Mouse (Mus musculus): ENCODE results near the gene Dtx2. TPM values are rescaled to one million over a fixed set of nuclear protein-coding genes. Genes with fewer than 3 reads are reported as not detected.

Gene Dtx2
- 25.5 and 27.2 TPM in 2 replicates for polyA plus RNA-seq (2015; fragmentation: Nextera tagmentation; extraction: Ambion mirVana)

DNA sequence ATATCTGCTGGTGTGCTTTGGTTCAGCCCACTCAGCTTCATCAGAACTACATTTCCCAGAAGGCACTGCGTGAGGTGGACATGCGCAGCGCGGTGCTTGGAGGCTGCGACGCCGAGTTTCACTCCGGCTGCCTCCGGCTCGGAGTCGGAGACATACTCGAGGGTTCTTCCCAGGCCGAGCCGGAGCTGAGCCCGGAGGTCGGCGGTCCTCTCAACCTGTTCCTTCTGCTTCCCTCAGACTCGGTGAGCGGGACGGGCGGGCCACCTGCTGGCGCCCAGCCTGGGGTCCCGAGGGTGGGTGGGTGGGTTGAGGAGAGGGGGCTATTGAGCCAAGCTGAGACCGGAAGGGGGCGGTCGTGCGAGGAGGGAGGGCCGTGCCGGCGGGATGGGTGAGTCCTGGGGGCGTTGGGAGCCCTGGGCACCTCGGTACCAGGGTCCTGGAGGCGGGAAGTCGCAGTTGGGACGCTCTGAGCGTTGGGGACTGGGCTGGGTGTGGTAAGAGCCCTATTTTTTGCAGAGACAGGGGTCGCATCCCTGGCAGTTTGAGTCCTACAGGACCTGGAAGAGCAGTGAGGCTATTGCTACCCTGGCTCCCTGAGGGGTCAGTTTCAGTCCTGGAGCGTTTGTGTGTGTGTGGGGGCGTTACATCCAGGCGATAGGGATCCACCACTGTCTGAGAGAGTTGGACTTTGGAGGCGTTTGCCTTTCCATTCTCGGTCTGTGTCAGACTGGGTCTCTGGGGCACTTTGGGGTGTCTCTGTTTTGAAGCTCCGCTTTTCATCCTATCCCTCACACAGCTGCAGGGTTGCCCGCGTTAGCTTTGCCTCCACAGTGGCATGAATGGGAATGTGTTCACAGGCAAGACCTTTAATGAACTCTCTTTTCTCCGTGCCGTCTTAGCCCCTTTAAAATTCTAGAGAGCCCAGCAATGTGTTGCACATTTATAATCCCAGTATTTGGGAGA, at the start of gene Dtx2:
Gene Dtx2, plus strand, starts transcription at position 76 of the 963 bp plus-strand sequence.
- Histone ChIP-seq H3K9ac (peak within 1 kb of the TSS; percentile 92), H3K27me3 (no peaks in the 10 kb centered on the region), H3K4me3 (peak within 1 kb of the TSS; percentile 77), H3K4me1 (peaks cover 16% of the 10 kb centered on the region), H3K4me2 (peak within 1 kb of the TSS; percentile 82), H3K9me3 (replicated peaks) (no peaks in the 10 kb centered on the region), H3K36me3 (ENCODE audit: poor library complexity, severe bottlenecking) (peaks cover 36% of the 10 kb centered on the region), H3K27ac (peak within 1 kb of the TSS; percentile 74)
- peak; percentile 97 for ATAC-seq
- under 1% methylated on average over 47 of the region's 47 CpGs for WGBS

DNA sequence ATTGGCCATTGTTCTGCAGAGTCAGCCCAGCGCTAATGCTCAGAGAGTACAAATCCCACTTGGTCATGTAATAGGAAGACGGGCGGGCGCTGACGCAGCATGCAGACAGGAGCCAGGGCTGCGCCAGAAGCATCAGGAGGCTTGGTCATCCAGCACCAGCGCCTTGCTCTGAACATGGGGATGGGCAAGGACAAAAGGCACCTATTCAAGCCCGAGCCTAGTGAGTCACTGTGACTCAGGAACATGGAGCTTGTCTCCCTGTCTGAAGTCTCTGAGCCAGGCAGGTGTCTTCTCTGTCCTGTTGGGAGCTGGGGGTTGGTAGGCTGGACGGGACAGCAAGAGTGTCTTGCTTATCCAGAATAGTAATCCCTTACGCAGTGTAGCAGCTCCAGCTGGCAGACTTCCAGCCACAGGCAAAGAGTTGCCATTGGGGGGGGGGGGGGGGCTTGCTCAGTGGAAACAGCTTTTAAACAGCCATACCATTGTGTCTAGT, 48.6 kb upstream of the Dtx2 start:
- Histone ChIP-seq H3K27ac (peak overlapping the region; percentile 40), H3K4me2 (peak overlapping the region; percentile 34), H3K9me3 (replicated peaks) (no peaks in the 10 kb centered on the region), H3K4me1 (peaks cover 14% of the 10 kb centered on the region), H3K27me3 (no peaks in the 10 kb centered on the region), H3K9ac (peak overlapping the region; percentile 52; the same call in 1 of the 2 replicates), H3K4me3 (no peak overlapping the region), H3K36me3 (ENCODE audit: poor library complexity, severe bottlenecking) (no peaks in the 10 kb centered on the region)
- 47% methylated on average over 10 of the region's 10 CpGs for WGBS
- ATAC-seq = peak; percentile 33; the same call in 1 of the 2 replicates

DNA sequence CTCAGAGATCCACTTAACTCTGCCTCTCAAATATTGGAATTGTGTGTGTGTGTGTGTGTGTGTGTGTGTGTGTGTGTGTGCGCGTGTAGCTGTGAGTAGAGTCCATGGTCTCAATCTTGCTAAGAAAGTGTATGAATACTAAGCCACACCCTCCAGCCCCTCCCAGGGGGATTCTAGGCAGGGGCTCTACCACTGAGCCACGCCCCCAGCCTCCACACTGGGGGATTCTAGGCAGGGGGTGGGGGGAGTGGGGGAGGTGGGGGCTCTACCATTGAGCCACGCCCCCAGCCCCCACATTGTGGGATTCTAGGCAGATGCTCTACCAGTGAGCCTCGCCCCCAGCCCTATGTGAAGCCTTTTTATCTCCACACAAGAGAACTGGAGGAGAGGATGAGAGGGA, 48.0 kb upstream of the Dtx2 start:
- Histone ChIP-seq H3K27me3 (no peaks in the 10 kb centered on the region), H3K9me3 (replicated peaks) (no peaks in the 10 kb centered on the region), H3K27ac (no peak overlapping the region), H3K36me3 (ENCODE audit: poor library complexity, severe bottlenecking) (no peaks in the 10 kb centered on the region), H3K4me1 (peaks cover 14% of the 10 kb centered on the region), H3K4me2 (no peak overlapping the region), H3K4me3 (no peak overlapping the region), H3K9ac (no peak overlapping the region)
- 74% methylated on average over 5 of the region's 5 CpGs for WGBS
- no peak for ATAC-seq

DNA sequence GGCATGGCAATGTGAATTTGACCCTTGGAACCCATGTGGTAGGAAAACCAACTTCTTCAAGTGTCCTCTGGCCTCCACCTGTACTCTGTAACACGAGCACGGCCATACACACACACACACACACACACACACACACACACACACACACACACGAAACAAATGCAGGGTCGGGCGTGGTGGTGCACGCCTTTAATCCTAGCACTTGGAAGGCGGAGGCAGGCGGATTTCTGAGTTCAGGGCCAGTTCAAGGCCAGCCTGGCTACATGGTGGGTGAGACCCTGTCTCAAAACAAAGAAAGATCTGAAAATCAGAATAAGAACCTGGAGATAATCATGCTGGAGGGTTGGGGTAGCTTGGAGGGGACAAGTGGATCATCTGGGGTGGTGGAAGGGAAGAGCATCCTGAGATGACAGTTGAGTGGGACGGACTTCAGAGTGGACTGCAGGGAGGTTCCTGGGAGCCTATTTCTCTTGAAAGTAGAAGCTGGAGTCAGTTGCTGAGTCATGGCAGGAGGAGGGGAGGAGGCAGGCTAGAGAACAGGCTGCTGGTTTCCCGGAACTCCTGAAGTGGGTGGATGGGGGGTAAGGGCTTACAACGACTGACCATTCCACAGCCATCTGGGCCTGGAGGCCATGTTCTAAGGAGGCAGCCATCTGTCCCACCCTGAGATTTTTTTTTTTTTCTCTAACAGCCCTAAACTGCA, 43.7 kb upstream of the Dtx2 start:
- no peak overlapping the region for H3K4me3 ChIP-seq
- no peaks in the 10 kb centered on the region for H3K27me3 ChIP-seq
- H3K4me2 ChIP-seq = no peak overlapping the region
- no peaks in the 10 kb centered on the region for H3K9me3 ChIP-seq (replicated peaks)
- H3K27ac ChIP-seq = no peak overlapping the region
- H3K9ac ChIP-seq = no peak overlapping the region
- no peak for ATAC-seq
- H3K36me3 ChIP-seq (ENCODE audit: poor library complexity, severe bottlenecking) = no peaks in the 10 kb centered on the region
- peaks cover 10% of the 10 kb centered on the region for H3K4me1 ChIP-seq
- WGBS = 89% methylated on average over 11 of the region's 11 CpGs

DNA sequence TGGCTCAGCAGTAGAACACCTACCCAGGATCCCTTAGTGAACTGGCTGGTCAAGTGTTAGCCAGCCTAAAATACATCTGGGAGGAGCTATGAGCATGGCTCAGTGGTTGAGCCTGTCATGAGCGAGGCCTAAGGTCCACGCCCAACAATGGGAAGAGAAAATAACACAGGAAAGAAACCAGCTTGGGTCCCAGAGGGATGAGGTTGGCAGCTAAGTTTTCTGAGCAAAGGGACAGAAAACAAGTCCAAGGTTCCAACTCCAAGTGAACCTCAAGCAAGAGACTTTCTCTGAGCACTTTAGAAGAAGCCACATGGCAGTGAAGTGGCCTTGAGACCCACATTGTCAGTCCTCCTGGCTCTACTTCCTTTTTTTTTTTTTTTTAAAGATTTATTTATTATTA, 42.9 kb upstream of the Dtx2 start:
- Histone ChIP-seq H3K36me3 (ENCODE audit: poor library complexity, severe bottlenecking) (no peaks in the 10 kb centered on the region), H3K27ac (no peak overlapping the region), H3K9me3 (replicated peaks) (no peaks in the 10 kb centered on the region), H3K27me3 (no peaks in the 10 kb centered on the region), H3K9ac (no peak overlapping the region), H3K4me2 (no peak overlapping the region), H3K4me3 (no peak overlapping the region), H3K4me1 (peaks cover 3% of the 10 kb centered on the region)
- 88% methylated on average over 2 of the region's 2 CpGs for WGBS
- no peak for ATAC-seq

DNA sequence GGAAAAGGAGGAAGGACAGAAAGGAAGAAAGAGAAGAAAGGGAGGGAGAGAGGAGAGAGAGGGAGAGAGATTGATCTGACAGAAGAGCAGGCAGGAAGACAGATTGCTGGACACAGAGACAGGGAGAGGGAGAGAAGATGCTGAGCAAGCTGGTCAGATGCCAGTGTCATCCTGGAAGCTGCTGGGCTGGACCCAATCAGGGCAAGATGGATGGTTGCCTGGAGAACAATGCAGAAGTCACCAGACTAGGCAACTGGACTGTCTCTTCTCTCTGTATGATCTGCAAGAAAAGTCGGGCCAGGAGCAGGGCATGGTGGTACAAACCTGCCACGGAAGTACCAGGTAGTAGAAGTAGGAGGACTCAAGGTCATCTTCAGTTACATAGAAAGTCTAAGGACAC, 41.8 kb upstream of the Dtx2 start:
- WGBS = 92% methylated on average over 2 of the region's 2 CpGs

DNA sequence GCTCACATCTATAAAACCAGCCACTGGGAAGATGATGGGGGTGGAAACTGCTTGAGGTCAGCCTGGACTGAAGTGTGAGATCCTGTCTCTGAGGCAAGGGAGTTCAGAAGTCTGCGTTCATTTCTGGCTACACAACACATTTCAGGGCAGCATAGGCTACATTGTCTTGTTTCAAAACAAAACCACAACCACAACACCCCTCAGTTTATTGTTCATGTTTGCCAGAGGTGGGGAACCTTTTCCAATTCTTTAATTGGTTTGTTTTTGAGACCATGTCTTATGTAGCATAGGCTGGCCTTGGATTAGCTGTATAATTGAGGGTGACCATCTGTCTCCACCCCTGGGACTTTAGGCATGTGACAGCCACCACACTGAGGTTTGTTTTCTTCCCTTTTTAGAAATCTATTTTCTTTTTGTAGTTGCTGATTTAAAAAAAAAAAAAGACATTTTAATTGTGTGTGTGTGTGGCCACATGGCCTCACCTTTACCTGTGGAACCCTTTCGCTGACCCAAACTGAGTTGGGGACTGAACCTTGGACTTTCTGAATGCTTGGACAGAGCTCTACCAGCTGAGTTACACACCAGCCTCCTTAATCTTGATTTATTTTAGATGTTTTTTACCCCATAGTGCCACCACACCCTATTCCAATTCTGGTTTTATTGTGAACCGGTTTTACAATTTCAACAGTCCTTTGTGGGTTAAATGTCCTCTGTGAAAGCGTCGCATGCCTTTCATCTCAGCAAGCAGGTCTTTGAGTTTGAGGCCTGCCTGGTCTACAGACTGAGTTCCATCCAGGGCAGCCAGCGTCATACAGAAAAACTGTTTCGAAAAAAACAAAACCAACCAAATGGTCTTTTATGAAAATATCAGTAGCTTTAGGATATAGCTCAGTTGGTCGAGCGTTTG, 38.0 kb upstream of the Dtx2 start:
- Histone ChIP-seq H3K9ac (no peak overlapping the region), H3K4me1 (peaks cover 12% of the 10 kb centered on the region), H3K9me3 (replicated peaks) (no peaks in the 10 kb centered on the region), H3K27ac (peak overlapping the region; percentile 62), H3K36me3 (ENCODE audit: poor library complexity, severe bottlenecking) (no peaks in the 10 kb centered on the region), H3K4me2 (peak overlapping the region; percentile 54), H3K4me3 (no peak overlapping the region), H3K27me3 (no peaks in the 10 kb centered on the region)
- ATAC-seq = no peak
- 88% methylated on average over 9 of the region's 9 CpGs for WGBS

More for the DNA sequence above, 41.8 kb upstream of the Dtx2 start:
- Histone ChIP-seq H3K4me3 (no peak overlapping the region), H3K4me1 (peaks cover 8% of the 10 kb centered on the region), H3K4me2 (no peak overlapping the region), H3K9me3 (replicated peaks) (no peaks in the 10 kb centered on the region), H3K27ac (no peak overlapping the region), H3K9ac (no peak overlapping the region), H3K36me3 (ENCODE audit: poor library complexity, severe bottlenecking) (no peaks in the 10 kb centered on the region), H3K27me3 (no peaks in the 10 kb centered on the region)
- no peak for ATAC-seq

DNA sequence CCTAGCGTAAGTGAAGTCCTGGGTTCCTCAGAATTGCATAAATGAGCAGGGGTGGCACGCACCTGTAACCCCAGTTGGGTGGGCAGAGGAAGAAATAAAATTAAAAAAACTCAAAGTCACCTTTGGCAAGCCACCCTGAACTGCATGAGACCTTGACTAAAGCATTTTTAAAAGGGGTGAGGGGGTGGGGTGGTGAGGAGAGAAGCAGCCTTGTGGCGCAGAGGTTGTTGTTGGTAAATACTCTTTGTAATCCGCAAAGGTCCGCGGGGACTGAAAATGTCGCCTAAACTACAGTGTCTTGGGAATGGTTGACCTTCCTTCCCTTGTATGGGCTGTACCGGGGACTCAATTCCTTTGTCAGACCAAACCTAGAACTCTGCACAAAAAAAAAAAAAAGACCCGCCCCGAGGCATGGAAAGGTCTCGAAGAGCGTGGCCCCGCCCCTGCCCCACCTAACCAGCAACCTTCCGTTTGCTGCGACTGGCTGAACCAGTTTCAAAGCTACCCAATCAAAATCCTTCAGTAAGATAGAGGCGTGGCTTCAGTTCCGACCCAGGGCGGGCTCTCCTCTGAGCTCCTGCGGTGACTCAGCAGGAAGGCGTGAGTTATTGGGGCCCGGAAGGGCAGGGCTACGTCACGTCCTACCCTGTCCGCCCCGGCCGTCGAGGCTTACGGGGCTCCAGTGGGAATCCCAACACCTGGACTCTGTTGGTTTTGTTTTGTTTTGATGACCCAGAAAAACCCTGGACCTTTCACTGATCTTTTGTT, 37.2 kb upstream of the Dtx2 start:
- no peaks in the 10 kb centered on the region for H3K27me3 ChIP-seq
- H3K4me3 ChIP-seq = peak overlapping the region; percentile 37
- peaks cover 18% of the 10 kb centered on the region for H3K4me1 ChIP-seq
- peak; percentile 79 for ATAC-seq
- no peaks in the 10 kb centered on the region for H3K36me3 ChIP-seq (ENCODE audit: poor library complexity, severe bottlenecking)
- WGBS = 9% methylated on average over 28 of the region's 28 CpGs
- H3K9me3 ChIP-seq (replicated peaks) = no peaks in the 10 kb centered on the region
- peak overlapping the region; percentile 65 for H3K27ac ChIP-seq
- H3K9ac ChIP-seq = no peak overlapping the region; the same call in 1 of the 2 replicates
- H3K4me2 ChIP-seq = peak overlapping the region; percentile 54

DNA sequence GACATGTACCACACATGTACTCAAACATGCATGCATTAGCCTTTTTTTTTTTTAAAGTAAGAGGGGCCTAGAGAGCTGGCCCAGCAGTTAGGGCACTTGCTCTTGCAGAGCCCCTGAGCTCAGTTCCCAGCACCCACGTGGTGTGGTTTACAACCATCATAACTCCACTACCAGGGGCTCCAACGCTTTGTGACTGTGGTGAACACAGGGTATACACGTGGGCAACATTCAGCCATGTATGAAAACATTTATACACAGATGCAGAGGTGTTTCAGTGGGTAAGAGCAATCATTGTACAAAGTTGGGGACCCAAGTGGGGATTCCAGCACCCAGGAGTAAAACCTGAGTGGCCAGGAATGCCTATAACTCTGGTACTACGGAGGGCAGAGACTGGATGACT, 36.2 kb upstream of the Dtx2 start:
- Histone ChIP-seq H3K27me3 (no peaks in the 10 kb centered on the region), H3K36me3 (ENCODE audit: poor library complexity, severe bottlenecking) (no peaks in the 10 kb centered on the region), H3K4me2 (peak overlapping the region; percentile 54), H3K9me3 (replicated peaks) (no peaks in the 10 kb centered on the region), H3K4me1 (peaks cover 22% of the 10 kb centered on the region), H3K4me3 (no peak overlapping the region), H3K9ac (no peak overlapping the region), H3K27ac (no peak overlapping the region)
- no peak for ATAC-seq
- WGBS = 93% methylated on average over 4 of the region's 4 CpGs

DNA sequence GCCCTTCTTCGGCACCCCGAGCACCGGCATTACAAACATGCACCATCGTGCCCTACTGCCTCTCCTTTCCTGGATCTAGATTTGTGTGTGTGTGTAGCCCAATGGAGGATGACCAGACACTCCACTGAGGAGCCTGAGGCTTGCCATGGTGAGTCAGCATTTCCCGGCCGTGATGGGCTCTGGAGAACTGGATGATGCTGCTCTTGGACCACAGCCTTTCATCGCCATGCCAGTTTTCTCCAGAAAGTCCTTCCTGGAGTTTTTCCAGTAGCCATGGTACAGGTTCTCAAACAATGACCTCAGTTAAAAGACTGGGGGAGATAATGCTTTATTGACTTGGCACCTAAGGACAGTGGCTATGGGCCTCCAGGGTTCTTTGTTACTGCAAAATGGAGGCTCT, 34.7 kb upstream of the Dtx2 start:
- no peak overlapping the region for H3K27ac ChIP-seq
- H3K4me2 ChIP-seq = no peak overlapping the region
- peaks cover 24% of the 10 kb centered on the region for H3K4me1 ChIP-seq
- no peaks in the 10 kb centered on the region for H3K9me3 ChIP-seq (replicated peaks)
- H3K9ac ChIP-seq = no peak overlapping the region
- no peaks in the 10 kb centered on the region for H3K36me3 ChIP-seq (ENCODE audit: poor library complexity, severe bottlenecking)
- WGBS = 95% methylated on average over 7 of the region's 7 CpGs
- no peak overlapping the region for H3K4me3 ChIP-seq
- no peak for ATAC-seq
- H3K27me3 ChIP-seq = no peaks in the 10 kb centered on the region

Data from forebrain, embryonic 13.5 days (tissue).